Mouse (Mus musculus): ENCODE data around the gene Mknk2. TPM values are rescaled to one million over a fixed set of nuclear protein-coding genes. Genes with fewer than 3 reads are reported as not detected.

Mknk2 gene
- polyA plus RNA-seq, 1 experiment from 2014 or later = 56.2 TPM

- ATAC-seq (ENCODE audit: low FRiP score) = no peak
These were observed 12.9 kb downstream of the Mknk2 start for GRCm38 (mm10) chr10:80665016-80665380.

GRCm38 (mm10) chr10:80664197-80665015, 13.5 kb downstream of the Mknk2 start:
- H3K36me3 ChIP-seq = peaks cover 42% of the 10 kb centered on the region
- peak overlapping the region; percentile 55; the same call in 1 of the 2 replicates for H3K27ac ChIP-seq
- WGBS = 54% methylated on average over 16 of the region's 16 CpGs
- H3K4me1 ChIP-seq (replicated peaks) = peaks cover 34% of the 10 kb centered on the region
- H3K27me3 ChIP-seq = no peaks in the 10 kb centered on the region
- no peaks in the 10 kb centered on the region for H3K9me3 ChIP-seq
- H3K4me3 ChIP-seq = no peak overlapping the region
- no peak for ATAC-seq (ENCODE audit: low FRiP score)
- H3K4me2 ChIP-seq = peak overlapping the region; percentile 10; the same call in 1 of the 2 replicates
- no peak overlapping the region for H3K9ac ChIP-seq

More at GRCm38 (mm10) chr10:80665016-80665380, 12.9 kb downstream of the Mknk2 start:
- Histone ChIP-seq H3K27ac (0 out of 2 replicates have a peak overlapping the region, but pooled peaks have one; percentile 55), H3K4me3 (no peak overlapping the region), H3K4me2 (peak overlapping the region; percentile 10; the same call in 1 of the 2 replicates), H3K4me1 (replicated peaks) (peaks cover 34% of the 10 kb centered on the region), H3K9ac (no peak overlapping the region), H3K9me3 (no peaks in the 10 kb centered on the region), H3K36me3 (peaks cover 48% of the 10 kb centered on the region), H3K27me3 (no peaks in the 10 kb centered on the region)
- WGBS = 24% methylated on average over 10 of the region's 10 CpGs

- 64% methylated on average over 5 of the region's 5 CpGs for whole genome bisulfite sequencing
- Histone ChIP-seq H3K27ac (no peak overlapping the region; the same call in 1 of the 2 replicates), H3K4me1 (replicated peaks) (peaks cover 31% of the 10 kb centered on the region), H3K9me3 (no peaks in the 10 kb centered on the region), H3K27me3 (no peaks in the 10 kb centered on the region), H3K9ac (no peak overlapping the region), H3K4me2 (no peak overlapping the region), H3K4me3 (no peak overlapping the region), H3K36me3 (peaks cover 34% of the 10 kb centered on the region)
- no peak for ATAC-seq (ENCODE audit: low FRiP score)
These were observed 14.3 kb downstream of the Mknk2 start for GRCm38 (mm10) chr10:80663485-80664196.

- WGBS = 31% methylated on average over 5 of the region's 5 CpGs
- H3K4me1 ChIP-seq (replicated peaks) = peaks cover 34% of the 10 kb centered on the region
- ATAC-seq (ENCODE audit: low FRiP score) = no peak
- H3K4me2 ChIP-seq = no peak overlapping the region
- H3K36me3 ChIP-seq = peaks cover 9% of the 10 kb centered on the region
- H3K9ac ChIP-seq = no peak overlapping the region
- H3K4me3 ChIP-seq = no peak overlapping the region
- no peaks in the 10 kb centered on the region for H3K9me3 ChIP-seq
- no peak overlapping the region for H3K27ac ChIP-seq
- H3K27me3 ChIP-seq = no peaks in the 10 kb centered on the region
These were observed 16.8 kb downstream of the Mknk2 start for GRCm38 (mm10) chr10:80661149-80661548.

- Histone ChIP-seq H3K4me3 (no peak overlapping the region; the same call in 1 of the 2 replicates), H3K36me3 (no peaks in the 10 kb centered on the region)
- ATAC-seq (ENCODE audit: low FRiP score) = no peak
These were observed 18.7 kb downstream of the Mknk2 start for GRCm38 (mm10) chr10:80659213-80659612.

GRCm38 (mm10) chr10:80658841-80659202, 19.1 kb downstream of the Mknk2 start:
- no peak overlapping the region for H3K4me3 ChIP-seq
- no peaks in the 10 kb centered on the region for H3K9me3 ChIP-seq
- no peak for ATAC-seq (ENCODE audit: low FRiP score)
- H3K27me3 ChIP-seq = no peaks in the 10 kb centered on the region
- peak overlapping the region; percentile 35; the same call in 1 of the 2 replicates for H3K27ac ChIP-seq
- WGBS = 73% methylated on average over 4 of the region's 4 CpGs
- H3K4me1 ChIP-seq (replicated peaks) = peaks cover 35% of the 10 kb centered on the region
- H3K36me3 ChIP-seq = no peaks in the 10 kb centered on the region
- H3K4me2 ChIP-seq = no peak overlapping the region
- H3K9ac ChIP-seq = no peak overlapping the region; the same call in 1 of the 2 replicates

More at GRCm38 (mm10) chr10:80659213-80659612, 18.7 kb downstream of the Mknk2 start:
- Histone ChIP-seq H3K4me2 (no peak overlapping the region), H3K9me3 (no peaks in the 10 kb centered on the region), H3K27me3 (no peaks in the 10 kb centered on the region), H3K27ac (peak overlapping the region; percentile 35; the same call in 1 of the 2 replicates), H3K4me1 (replicated peaks) (peaks cover 34% of the 10 kb centered on the region), H3K9ac (no peak overlapping the region; the same call in 1 of the 2 replicates)
- 17% methylated on average over 10 of the region's 10 CpGs for WGBS

- Histone ChIP-seq H3K4me1 (replicated peaks) (peaks cover 36% of the 10 kb centered on the region), H3K4me2 (no peak overlapping the region), H3K27ac (no peak overlapping the region), H3K9me3 (no peaks in the 10 kb centered on the region), H3K36me3 (no peaks in the 10 kb centered on the region), H3K27me3 (no peaks in the 10 kb centered on the region), H3K4me3 (no peak overlapping the region), H3K9ac (no peak overlapping the region)
- WGBS = 86% methylated on average over 14 of the region's 14 CpGs
- no peak for ATAC-seq (ENCODE audit: low FRiP score)
These were observed 19.6 kb downstream of the Mknk2 start for GRCm38 (mm10) chr10:80658194-80658840.

- peaks cover 44% of the 10 kb centered on the region for H3K4me1 ChIP-seq (replicated peaks)
- H3K4me3 ChIP-seq = peak within 1 kb of the TSS; percentile 70
- peak within 1 kb of the TSS; percentile 77 for H3K4me2 ChIP-seq
- peak within 1 kb of the TSS; percentile 94 for H3K9ac ChIP-seq
- H3K27ac ChIP-seq = peak within 1 kb of the TSS; percentile 93
- H3K36me3 ChIP-seq = peaks cover 4% of the 10 kb centered on the region; the same call in 1 of the 2 replicates
- ATAC-seq (ENCODE audit: low FRiP score) = peak; percentile 44; the same call in 1 of the 2 replicates
- H3K27me3 ChIP-seq = no peaks in the 10 kb centered on the region
- H3K9me3 ChIP-seq = no peaks in the 10 kb centered on the region
- WGBS = 23% methylated on average over 13 of the region's 15 CpGs
These were observed 20.9 kb downstream of the Mknk2 start, which contains the start of gene Btbd2 for GRCm38 (mm10) chr10:80656863-80657623. Btbd2 (minus strand) TSS chr10:80657071.

GRCm38 (mm10) chr10:80656130-80656862, 21.6 kb downstream of the Mknk2 start:
- H3K27ac ChIP-seq = peak overlapping the region; percentile 93
- peak overlapping the region; percentile 70 for H3K4me3 ChIP-seq
- no peaks in the 10 kb centered on the region for H3K9me3 ChIP-seq
- H3K4me1 ChIP-seq (replicated peaks) = peaks cover 44% of the 10 kb centered on the region
- peak overlapping the region; percentile 94 for H3K9ac ChIP-seq
- peaks cover 6% of the 10 kb centered on the region; the same call in 1 of the 2 replicates for H3K36me3 ChIP-seq
- peak; percentile 78 for ATAC-seq (ENCODE audit: low FRiP score)
- H3K4me2 ChIP-seq = peak overlapping the region; percentile 77
- WGBS = 1% methylated on average over 68 of the region's 72 CpGs
- no peaks in the 10 kb centered on the region for H3K27me3 ChIP-seq

GRCm38 (mm10) chr10:80655406-80656129, 22.3 kb downstream of the Mknk2 start:
- ATAC-seq (ENCODE audit: low FRiP score) = peak; percentile 69
- H3K36me3 ChIP-seq = peaks cover 6% of the 10 kb centered on the region; the same call in 1 of the 2 replicates
- no peaks in the 10 kb centered on the region for H3K9me3 ChIP-seq
- no peaks in the 10 kb centered on the region for H3K27me3 ChIP-seq
- whole genome bisulfite sequencing = 8% methylated on average over 12 of the region's 12 CpGs
- peak overlapping the region; percentile 77 for H3K4me2 ChIP-seq
- H3K27ac ChIP-seq = peak overlapping the region; percentile 90
- H3K4me3 ChIP-seq = peak overlapping the region; percentile 70
- H3K4me1 ChIP-seq (replicated peaks) = peaks cover 44% of the 10 kb centered on the region
- H3K9ac ChIP-seq = peak overlapping the region; percentile 94

All from hindbrain, embryonic 13.5 days (tissue).